Mouse (Mus musculus): ENCODE data around the gene Armcx2. TPM values are rescaled to one million over a fixed set of nuclear protein-coding genes. Genes with fewer than 3 reads are reported as not detected.
A peak's percentile ranks its signal among the peaks of the same experiment; 100 is the strongest.
"Not testable (repeated sequence)": the region's sequence is repeated elsewhere in the genome, so short reads cannot be mapped to it uniquely, and the experiment has no call there.

Armcx2 gene
- total RNA-seq (2014; fragmentation: Nextera tagmentation): 22.9 and 26.6 TPM in 2 replicates
- 7.3 and 8.4 TPM in 2 replicates for total RNA-seq (2017)
- 11.6 and 17.6 TPM in 2 replicates for polyA plus RNA-seq (2012)

DNA sequence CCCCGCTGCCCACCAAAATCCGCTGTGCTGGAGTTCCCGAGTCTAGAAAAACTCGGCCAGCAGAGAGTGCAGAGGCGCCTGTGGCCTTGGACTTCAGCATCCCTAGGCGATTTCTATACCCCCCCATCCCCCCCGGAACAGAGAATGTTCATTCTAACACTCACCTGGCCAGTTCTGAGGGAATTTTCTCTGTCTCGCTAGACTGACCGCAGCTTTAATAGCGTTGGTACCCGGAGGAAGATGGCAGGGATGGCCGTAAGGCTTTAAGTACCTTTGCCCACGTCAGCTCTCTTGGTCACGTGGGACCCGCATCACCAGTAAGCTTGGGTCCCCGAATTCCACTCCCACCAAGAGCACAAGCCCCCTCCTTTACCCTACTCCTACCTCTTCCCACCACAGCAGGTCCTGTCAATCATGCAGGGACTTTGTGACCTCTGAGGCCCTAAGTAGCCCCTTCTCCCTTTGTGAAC lies at the start of gene Armcx2:
Armcx2 (minus strand) TSS at position 467 of the 470 bp plus-strand sequence.
- Histone ChIP-seq H3K4me3 (ENCODE audit: low read depth, low read length) (peak within 1 kb of the TSS; percentile 65), H3K36me3 (replicated peaks) (no peaks in the 10 kb centered on the region), H3K4me1 (ENCODE audit: insufficient read depth, low read depth, low read length) (peaks cover 17% of the 10 kb centered on the region), H3K9me3 (replicated peaks) (no peaks in the 10 kb centered on the region), H3K27me3 (ENCODE audit: insufficient read depth, low read length) (no peaks in the 10 kb centered on the region; the same call in 1 of the 2 replicates)
- TF ChIP-seq GATA2 (IDR thresholded peaks at IDR 0.05; ENCODE audit: borderline replicate concordance, low read depth, low read length): no peak
- no peak for TF ChIP-seq GATA1 (IDR thresholded peaks at IDR 0.05; ENCODE audit: borderline replicate concordance, low read length)
- TF ChIP-seq TAL1 (conservative IDR thresholded peaks at IDR 0.05; ENCODE audit: low read depth, low read length): no peak
- TF ChIP-seq CTCF (IDR thresholded peaks at IDR 0.05; ENCODE audit: low read depth, low read length): no peak
- no peak for TF ChIP-seq POLR2AphosphoS5 (IDR thresholded peaks at IDR 0.05; ENCODE audit: insufficient replicate concordance, low read depth, low read length)
- ATAC-seq (ENCODE audit: extremely low read depth, insufficient number of reproducible peaks, low FRiP score, poor library complexity, severe bottlenecking) (peak; percentile 34; the same call in 1 of the 2 replicates), DNase-seq (ENCODE audit: low spot score) (no peak)

DNA sequence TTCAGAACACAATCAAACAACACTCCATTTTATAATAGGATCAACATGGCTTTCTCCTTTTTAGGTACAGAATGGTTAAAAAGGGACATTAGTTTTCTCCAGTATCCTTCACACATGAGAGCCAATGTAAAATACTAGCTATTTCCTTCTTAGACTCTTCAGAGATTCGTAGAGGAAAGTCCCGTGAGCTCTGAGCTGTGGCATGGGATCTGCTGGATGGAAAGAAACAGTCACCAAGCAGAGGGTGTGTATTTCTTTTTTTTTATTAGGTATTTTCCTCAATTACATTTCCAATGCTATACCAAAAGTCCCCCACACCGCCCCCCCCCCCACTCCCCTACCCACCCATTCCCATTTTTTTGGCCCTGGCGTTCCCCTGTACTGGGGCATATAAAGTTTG lies 40.6 kb upstream of the Armcx2 start:
- no peak for DNase-seq (ENCODE audit: low spot score)
- no peaks in the 10 kb centered on the region for H3K27me3 ChIP-seq (ENCODE audit: insufficient read depth, low read length)
- H3K4me1 ChIP-seq (ENCODE audit: insufficient read depth, low read depth, low read length): no peaks in the 10 kb centered on the region

DNA sequence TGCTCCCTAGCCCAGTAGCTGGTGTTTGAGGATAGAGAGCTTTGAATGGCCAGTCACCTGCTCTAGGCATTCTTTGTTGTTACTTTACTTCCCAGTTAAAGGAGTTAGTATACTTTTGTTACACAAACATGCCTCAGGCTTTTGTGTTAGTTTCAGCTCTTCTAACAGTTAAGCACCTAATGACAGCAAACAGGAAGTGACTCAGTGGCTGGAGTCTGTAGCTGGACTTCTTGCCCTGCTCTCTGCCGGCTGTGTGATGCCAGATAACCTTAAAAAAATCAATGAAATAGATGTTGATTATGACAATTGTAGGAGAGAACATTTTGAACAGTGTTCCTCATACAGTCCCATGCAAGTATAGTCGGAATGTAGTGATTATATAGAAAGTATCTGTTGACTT lies 35.4 kb upstream of the Armcx2 start:
- TF ChIP-seq TAL1 (conservative IDR thresholded peaks at IDR 0.05; ENCODE audit: low read depth, low read length) (no peak), CTCF (IDR thresholded peaks at IDR 0.05; ENCODE audit: low read depth, low read length) (no peak), GATA1 (IDR thresholded peaks at IDR 0.05; ENCODE audit: borderline replicate concordance, low read length) (no peak), POLR2AphosphoS5 (IDR thresholded peaks at IDR 0.05; ENCODE audit: insufficient replicate concordance, low read depth, low read length) (no peak), GATA2 (IDR thresholded peaks at IDR 0.05; ENCODE audit: borderline replicate concordance, low read depth, low read length) (no peak)
- Histone ChIP-seq H3K27me3 (ENCODE audit: insufficient read depth, low read length) (0 out of 2 replicates have a peak, but pooled peaks cover 3% of the 10 kb centered on the region), H3K4me3 (ENCODE audit: low read depth, low read length) (no peak overlapping the region), H3K36me3 (replicated peaks) (no peaks in the 10 kb centered on the region), H3K4me1 (ENCODE audit: insufficient read depth, low read depth, low read length) (no peaks in the 10 kb centered on the region), H3K9me3 (replicated peaks) (no peaks in the 10 kb centered on the region)
- DNase-seq (ENCODE audit: low spot score) (no peak), ATAC-seq (ENCODE audit: extremely low read depth, insufficient number of reproducible peaks, low FRiP score, poor library complexity, severe bottlenecking) (no peak)

More for the DNA sequence above, 40.6 kb upstream of the Armcx2 start:
- no peak for TF ChIP-seq GATA2 (IDR thresholded peaks at IDR 0.05; ENCODE audit: borderline replicate concordance, low read depth, low read length)
- no peak for TF ChIP-seq TAL1 (conservative IDR thresholded peaks at IDR 0.05; ENCODE audit: low read depth, low read length)
- no peak for TF ChIP-seq POLR2AphosphoS5 (IDR thresholded peaks at IDR 0.05; ENCODE audit: insufficient replicate concordance, low read depth, low read length)
- TF ChIP-seq CTCF (IDR thresholded peaks at IDR 0.05; ENCODE audit: low read depth, low read length): no peak
- no peak for TF ChIP-seq GATA1 (IDR thresholded peaks at IDR 0.05; ENCODE audit: borderline replicate concordance, low read length)
- ATAC-seq (ENCODE audit: extremely low read depth, insufficient number of reproducible peaks, low FRiP score, poor library complexity, severe bottlenecking): no peak
- Histone ChIP-seq H3K9me3 (replicated peaks) (no peaks in the 10 kb centered on the region), H3K4me3 (ENCODE audit: low read depth, low read length) (no peak overlapping the region), H3K36me3 (replicated peaks) (no peaks in the 10 kb centered on the region)

DNA sequence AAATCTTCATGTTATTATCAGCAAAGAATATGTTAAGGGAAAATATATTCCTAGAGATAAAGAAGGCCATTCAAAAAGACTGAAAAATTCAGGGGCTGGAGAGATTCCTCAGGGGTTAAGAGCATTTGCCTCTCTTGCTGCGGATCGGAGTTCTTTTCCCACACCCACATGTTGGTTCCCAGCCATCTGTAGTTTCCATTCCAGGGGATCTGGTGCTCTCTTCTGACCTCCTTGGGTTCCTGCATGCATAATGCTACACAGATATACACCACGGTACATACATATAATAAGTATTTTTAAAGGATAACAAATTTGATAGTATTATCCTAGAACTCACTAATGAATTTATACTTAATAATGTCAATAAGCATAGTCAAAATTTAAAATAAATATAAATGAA lies 21.5 kb upstream of the Armcx2 start:
- DNase-seq (ENCODE audit: low spot score) (no peak), ATAC-seq (ENCODE audit: extremely low read depth, insufficient number of reproducible peaks, low FRiP score, poor library complexity, severe bottlenecking) (no peak)
- no peaks in the 10 kb centered on the region; the same call in 1 of the 2 replicates for H3K27me3 ChIP-seq (ENCODE audit: insufficient read depth, low read length)
- no peaks in the 10 kb centered on the region for H3K4me1 ChIP-seq (ENCODE audit: insufficient read depth, low read depth, low read length)
- no peak for TF ChIP-seq GATA1 (IDR thresholded peaks at IDR 0.05; ENCODE audit: borderline replicate concordance, low read length)
- TF ChIP-seq GATA2 (IDR thresholded peaks at IDR 0.05; ENCODE audit: borderline replicate concordance, low read depth, low read length): no peak
- TF ChIP-seq TAL1 (conservative IDR thresholded peaks at IDR 0.05; ENCODE audit: low read depth, low read length): no peak
- no peak for TF ChIP-seq CTCF (IDR thresholded peaks at IDR 0.05; ENCODE audit: low read depth, low read length)
- TF ChIP-seq POLR2AphosphoS5 (IDR thresholded peaks at IDR 0.05; ENCODE audit: insufficient replicate concordance, low read depth, low read length): no peak
- no peak overlapping the region for H3K4me3 ChIP-seq (ENCODE audit: low read depth, low read length)
- no peaks in the 10 kb centered on the region for H3K36me3 ChIP-seq (replicated peaks)
- H3K9me3 ChIP-seq (replicated peaks): no peaks in the 10 kb centered on the region

DNA sequence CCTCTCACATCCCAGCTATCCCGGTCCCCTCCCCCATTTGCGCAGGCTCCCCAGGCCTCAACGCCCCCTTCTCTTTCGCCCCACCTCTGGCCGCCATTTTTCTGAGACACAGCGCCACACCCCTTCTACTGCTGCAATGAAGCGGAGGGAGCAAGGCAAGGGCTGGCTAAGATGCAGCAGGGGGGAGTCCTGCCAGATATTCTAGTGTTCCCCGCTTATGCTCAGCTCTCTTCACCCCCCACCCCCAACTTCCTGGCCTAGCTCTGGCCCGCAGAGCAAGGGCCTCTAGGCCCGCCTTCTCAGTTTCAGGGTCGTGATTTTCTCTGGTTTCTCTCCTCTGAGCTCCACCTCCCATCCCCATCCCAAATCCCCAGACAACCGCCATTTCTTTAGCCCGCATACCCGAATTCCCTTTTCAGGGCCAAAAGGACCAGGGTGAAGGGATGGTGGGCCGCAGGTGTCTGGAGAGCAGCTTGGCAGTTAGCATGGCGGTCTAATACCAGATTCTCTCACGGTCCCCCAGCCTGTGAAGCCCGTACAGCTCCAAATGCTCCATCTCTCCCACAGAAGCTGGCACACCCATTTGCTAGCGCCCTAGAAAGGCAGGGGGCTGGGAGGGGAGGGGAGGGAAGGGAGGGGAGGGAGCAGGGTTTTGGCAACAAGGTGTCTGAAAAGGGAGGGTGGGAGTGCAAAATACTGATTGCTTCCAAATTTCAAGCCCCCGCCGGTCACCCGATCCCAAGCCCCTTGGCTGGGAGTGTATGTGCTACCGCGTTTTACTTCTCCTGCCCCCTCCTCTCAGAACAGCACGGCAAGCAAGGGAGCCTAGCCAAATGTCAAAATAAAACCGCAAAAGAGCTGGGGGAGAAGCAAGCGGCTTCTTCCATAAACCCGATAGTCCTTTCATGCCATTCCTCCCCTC lies 927 bp downstream of the Armcx2 start:
- no peak for DNase-seq (ENCODE audit: low spot score)
- Histone ChIP-seq H3K4me3 (ENCODE audit: low read depth, low read length) (peak overlapping the region; percentile 65), H3K36me3 (replicated peaks) (no peaks in the 10 kb centered on the region), H3K4me1 (ENCODE audit: insufficient read depth, low read depth, low read length) (peaks cover 17% of the 10 kb centered on the region), H3K9me3 (replicated peaks) (no peaks in the 10 kb centered on the region), H3K27me3 (ENCODE audit: insufficient read depth, low read length) (no peaks in the 10 kb centered on the region; the same call in 1 of the 2 replicates)
- ATAC-seq (ENCODE audit: extremely low read depth, insufficient number of reproducible peaks, low FRiP score, poor library complexity, severe bottlenecking): no peak
- no peak for TF ChIP-seq CTCF (IDR thresholded peaks at IDR 0.05; ENCODE audit: low read depth, low read length)
- no peak for TF ChIP-seq GATA1 (IDR thresholded peaks at IDR 0.05; ENCODE audit: borderline replicate concordance, low read length)
- no peak for TF ChIP-seq TAL1 (conservative IDR thresholded peaks at IDR 0.05; ENCODE audit: low read depth, low read length)

DNA sequence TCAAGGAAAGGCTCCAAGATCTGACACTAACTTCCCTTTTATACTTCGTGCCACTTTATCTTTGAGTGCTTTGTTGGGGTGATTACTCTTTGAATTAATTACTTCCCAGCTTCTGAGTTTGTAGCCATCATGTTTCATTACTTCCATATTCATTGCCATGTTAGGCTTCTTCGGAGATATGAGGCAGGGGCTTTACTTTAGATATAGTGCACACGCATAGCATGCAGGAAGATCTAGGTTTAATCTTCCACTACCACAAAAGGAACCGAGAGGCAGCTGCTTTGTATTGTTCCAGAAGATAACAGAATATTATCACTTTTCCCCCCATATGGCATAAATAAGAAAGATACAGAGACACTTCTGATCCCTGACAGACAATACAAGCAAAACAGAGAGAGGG lies 21.3 kb downstream of the Armcx2 start:
- Histone ChIP-seq H3K9me3 (replicated peaks) (no peaks in the 10 kb centered on the region), H3K36me3 (replicated peaks) (no peaks in the 10 kb centered on the region), H3K4me3 (ENCODE audit: low read depth, low read length) (no peak overlapping the region), H3K4me1 (ENCODE audit: insufficient read depth, low read depth, low read length) (peaks cover 2% of the 10 kb centered on the region; the same call in 1 of the 2 replicates), H3K27me3 (ENCODE audit: insufficient read depth, low read length) (no peaks in the 10 kb centered on the region)
- no peak for TF ChIP-seq POLR2AphosphoS5 (IDR thresholded peaks at IDR 0.05; ENCODE audit: insufficient replicate concordance, low read depth, low read length)
- no peak for TF ChIP-seq CTCF (IDR thresholded peaks at IDR 0.05; ENCODE audit: low read depth, low read length)
- TF ChIP-seq TAL1 (conservative IDR thresholded peaks at IDR 0.05; ENCODE audit: low read depth, low read length): peak; percentile 20; the same call in 1 of the 2 replicates
- no peak for TF ChIP-seq GATA1 (IDR thresholded peaks at IDR 0.05; ENCODE audit: borderline replicate concordance, low read length)
- TF ChIP-seq GATA2 (IDR thresholded peaks at IDR 0.05; ENCODE audit: borderline replicate concordance, low read depth, low read length): no peak
- no peak for DNase-seq (ENCODE audit: low spot score)
- peak; percentile 60 for ATAC-seq (ENCODE audit: extremely low read depth, insufficient number of reproducible peaks, low FRiP score, poor library complexity, severe bottlenecking)

DNA sequence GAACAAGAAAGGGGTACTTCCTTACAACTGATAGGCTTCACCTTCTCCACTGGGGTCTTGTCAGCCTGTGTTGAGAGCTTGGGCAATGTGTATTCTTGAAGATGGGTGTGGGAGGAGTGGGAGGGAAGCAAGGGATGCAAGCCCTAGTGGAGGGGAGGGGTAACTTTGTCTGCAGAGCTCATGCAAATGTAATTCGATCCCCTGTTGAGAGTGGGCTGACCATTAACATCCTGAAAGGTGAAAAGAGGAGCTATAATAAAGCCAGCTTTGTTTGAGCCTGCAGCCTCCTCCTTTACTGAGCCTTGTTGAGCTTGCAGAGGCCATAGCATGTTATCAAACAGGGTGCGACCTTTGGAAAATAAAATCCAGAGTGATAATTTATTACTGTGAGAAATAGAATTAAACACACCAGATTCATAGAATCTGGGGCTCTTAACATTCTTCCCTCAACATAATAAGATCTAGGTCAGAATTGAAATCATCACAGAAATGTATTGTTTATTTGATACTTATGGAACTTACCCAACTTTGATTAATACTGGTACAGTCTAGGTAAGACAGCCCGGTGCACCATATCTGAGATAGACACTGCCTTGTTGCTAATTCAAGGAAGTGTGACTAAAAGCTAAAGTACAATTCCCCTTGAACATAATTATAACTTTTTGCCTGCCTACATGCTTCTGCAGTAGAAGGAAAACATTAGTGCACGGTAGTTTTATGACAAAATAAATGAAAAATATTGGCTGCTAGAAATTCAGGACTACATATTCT lies 45.4 kb downstream of the Armcx2 start:
- H3K36me3 ChIP-seq (replicated peaks); DNase-seq (ENCODE audit: low spot score); H3K27me3 ChIP-seq (ENCODE audit: insufficient read depth, low read length); H3K9me3 ChIP-seq (replicated peaks); H3K4me3 ChIP-seq (ENCODE audit: low read depth, low read length); ATAC-seq (ENCODE audit: extremely low read depth, insufficient number of reproducible peaks, low FRiP score, poor library complexity, severe bottlenecking); H3K4me1 ChIP-seq (ENCODE audit: insufficient read depth, low read depth, low read length): not testable (repeated sequence)

Measured in G1E (cell line).